Mouse (Mus musculus) cerebellum, adult 2 months (tissue): ENCODE data around the gene Pawr.

Experiments
- CTCF ChIP-seq: fragments of 200-500 bp; IDR thresholded peaks from 2 replicates; pipeline ENCODE4 v1.5.1; 2011; ENCODE audit warnings: low read depth, mild to moderate bottlenecking, control low read depth, low read length, moderate library complexity, borderline replicate concordance; ENCODE audit not compliant: insufficient read depth
- POLR2A ChIP-seq: fragments of 200-500 bp; IDR thresholded peaks from 2 replicates; pipeline ENCODE4 v1.6.1; 2011; ENCODE audit warnings: low read length, control low read depth, borderline replicate concordance; ENCODE audit not compliant: insufficient read depth

- TF ChIP-seq CTCF, result no peak
- no peak for TF ChIP-seq POLR2A
Measured at GRCm38 (mm10) chr10:108384153-108384769, 52.3 kb downstream of the Pawr start.
